Mouse (Mus musculus) cortical plate, adult 2 months (tissue): ENCODE results near the gene Gm12355.

Source experiments
- CTCF ChIP-seq: fragments of 200-500 bp; IDR thresholded peaks from 2 replicates; pipeline ENCODE4 v1.5.1; 2011; ENCODE audit warnings: mild to moderate bottlenecking, control low read depth, low read length; ENCODE audit not compliant: insufficient read depth; ENCODE audit errors: extremely low read depth
- POLR2A ChIP-seq: fragments of 200-500 bp; IDR thresholded peaks from 2 replicates; pipeline ENCODE4 v1.6.1; 2011; ENCODE audit warnings: mild to moderate bottlenecking, low read length, control low read depth; ENCODE audit not compliant: insufficient read depth; ENCODE audit errors: extremely low read depth

- TF ChIP-seq CTCF (no peak), POLR2A (no peak)
Measured at GRCm38 (mm10) chr11:98664091-98664490, 38.6 kb upstream of the Gm12355 start, which contains the start of gene Gsdma.
